Mouse (Mus musculus) layer of hippocampus, postnatal 25 days (tissue): ENCODE results near the gene Bag2. TPM values are rescaled to one million over a fixed set of nuclear protein-coding genes. Genes with fewer than 3 reads are reported as not detected.

Experiments
- DNase-seq, 2 experiments: peaks; one replicate each; pipeline ENCODE4 v3.0.0; 2022; ENCODE audit warnings: mixed read lengths in 2 of 2, low spot score in 1 of 2; ENCODE audit errors: extremely low spot score in 1 of 2
- total RNA-seq, 2 experiments: library from RNA; stranded (reverse); gene quantifications; 2 replicates each; pipeline ENCODE4 v1.2.3; 2021

Gene Bag2
- total RNA-seq, result 1 to 10 TPM; 8.7 to 9.8 TPM

DNA sequence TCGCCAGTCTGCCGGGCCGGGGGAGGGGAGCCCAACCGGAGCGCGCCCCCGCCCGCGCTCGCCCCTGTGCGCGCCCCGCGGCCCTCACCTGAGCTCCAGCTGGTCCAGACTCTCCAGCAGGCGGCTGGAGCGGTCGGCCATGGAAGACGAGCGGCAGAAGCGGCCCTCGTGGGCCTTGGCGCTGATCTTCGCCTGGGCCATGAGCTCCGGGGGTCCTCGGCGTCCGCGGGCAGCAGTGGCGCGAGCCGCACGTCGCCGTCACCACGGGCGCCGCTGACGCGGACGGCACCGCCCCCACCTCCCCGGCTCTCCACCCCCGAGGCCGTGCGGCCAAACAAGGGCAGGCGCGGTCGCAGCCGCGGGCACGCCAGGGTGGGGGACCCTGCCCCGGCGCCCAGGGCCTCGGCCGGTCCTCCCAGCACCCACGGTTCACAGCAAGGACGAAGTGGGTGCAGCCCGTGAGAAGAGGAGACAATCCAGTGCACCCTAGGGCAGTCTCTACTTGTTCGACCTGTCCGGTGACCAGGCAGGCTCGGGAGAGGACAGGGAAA is at the start of gene Bag2:
TSS of gene Bag2 (minus strand) at position 305 of the 551 bp plus-strand sequence.
- DNase-seq, result peak; percentile 29 to 49

DNA sequence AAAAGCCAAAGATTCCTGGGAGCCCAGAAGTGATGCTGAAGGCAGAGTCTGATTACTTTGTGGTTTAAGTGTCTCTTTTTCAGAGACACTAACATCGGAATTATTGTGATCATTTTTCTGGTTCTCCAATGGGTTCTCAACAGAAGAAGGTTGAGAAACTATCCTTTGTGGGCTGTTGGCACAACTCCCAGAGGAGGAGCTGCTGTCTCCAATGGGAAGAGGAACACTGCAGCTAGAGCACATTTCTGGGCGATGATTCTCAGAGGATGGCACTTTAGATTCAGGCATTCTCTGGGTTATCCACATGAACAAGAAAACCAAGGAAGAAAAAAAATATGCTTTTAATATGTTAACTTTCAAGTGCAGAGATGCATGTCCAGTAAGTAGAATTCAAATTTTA is 45.7 kb upstream of the Bag2 start:
- DNase-seq, result peak in 1 of 2 experiments; percentile 34

DNA sequence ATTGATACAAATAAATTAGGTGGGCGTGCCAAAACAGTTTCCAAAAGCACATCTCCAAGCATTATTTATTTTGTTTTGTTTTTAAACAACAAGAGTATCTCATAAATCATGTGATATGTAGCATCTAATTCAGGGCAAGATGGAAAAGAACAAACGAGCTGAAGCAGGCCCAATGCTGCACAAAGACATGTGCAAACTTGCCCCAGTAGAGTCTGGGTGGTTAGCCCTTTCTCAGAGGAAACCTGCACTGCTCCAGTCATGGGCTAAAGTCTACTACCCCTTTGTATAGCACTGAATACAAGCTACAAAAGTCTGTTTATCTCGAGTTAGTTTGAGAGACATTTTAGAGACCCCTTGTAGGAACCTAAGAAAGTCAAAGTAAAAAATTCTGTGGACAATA is 42.0 kb upstream of the Bag2 start:
- DNase-seq, result no peak

DNA sequence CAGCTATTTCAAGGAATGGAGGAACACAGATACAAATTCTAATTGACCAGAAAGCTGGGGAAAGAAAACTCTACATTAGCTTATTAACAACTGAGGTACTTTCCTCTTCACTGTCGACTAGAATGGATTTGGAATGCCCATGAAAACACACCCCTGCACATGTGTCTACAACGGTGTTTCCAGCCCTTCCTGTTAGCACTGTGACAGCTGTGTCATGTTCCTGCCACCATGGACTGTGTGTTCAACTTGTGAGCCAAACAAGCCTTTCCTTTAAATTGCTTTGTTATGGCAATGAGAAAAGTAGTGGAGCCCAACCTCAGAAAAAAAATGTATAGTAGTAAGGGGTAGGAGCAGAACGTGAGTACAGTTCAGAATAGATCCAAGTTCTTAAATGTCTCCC is 30.9 kb upstream of the Bag2 start:
- DNase-seq, result no peak

DNA sequence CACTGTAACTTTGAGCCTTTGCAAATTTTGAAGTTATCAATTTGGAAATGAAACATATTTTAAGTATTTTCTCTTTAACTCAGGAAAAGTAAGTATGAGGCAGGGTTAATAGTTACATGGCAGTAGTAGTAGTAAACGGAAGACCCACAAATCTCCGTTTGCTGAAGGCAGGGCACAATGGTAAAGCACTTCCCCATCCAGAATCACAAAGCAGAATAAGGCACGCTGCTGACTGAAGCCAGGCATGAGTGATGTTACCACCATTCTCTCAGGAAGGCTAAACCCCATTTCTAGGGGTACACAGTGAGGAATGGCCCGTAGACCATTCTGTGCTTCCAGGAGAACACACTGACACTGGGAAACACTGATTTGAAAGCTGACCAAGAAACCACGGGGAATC is 30.5 kb upstream of the Bag2 start:
- no peak for DNase-seq

DNA sequence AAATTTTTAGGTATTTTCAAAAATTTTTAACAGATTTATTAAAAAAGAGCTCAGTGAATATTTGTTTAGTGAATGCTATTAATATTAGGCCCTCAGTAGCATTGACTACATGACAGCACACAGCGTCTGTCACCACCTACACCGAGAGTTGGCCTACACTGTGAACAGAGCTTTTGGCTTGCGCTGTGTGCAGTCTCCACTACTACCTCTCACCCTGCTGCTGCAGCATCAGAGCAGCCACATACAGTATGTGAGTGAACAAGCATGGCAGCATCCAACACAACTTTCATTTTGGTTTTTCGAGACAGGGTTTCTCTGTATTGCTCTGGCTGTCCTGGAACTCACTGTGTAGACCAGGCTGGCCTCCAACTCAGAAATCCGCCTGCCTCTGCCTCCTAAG is 27.0 kb upstream of the Bag2 start:
- no peak for DNase-seq

DNA sequence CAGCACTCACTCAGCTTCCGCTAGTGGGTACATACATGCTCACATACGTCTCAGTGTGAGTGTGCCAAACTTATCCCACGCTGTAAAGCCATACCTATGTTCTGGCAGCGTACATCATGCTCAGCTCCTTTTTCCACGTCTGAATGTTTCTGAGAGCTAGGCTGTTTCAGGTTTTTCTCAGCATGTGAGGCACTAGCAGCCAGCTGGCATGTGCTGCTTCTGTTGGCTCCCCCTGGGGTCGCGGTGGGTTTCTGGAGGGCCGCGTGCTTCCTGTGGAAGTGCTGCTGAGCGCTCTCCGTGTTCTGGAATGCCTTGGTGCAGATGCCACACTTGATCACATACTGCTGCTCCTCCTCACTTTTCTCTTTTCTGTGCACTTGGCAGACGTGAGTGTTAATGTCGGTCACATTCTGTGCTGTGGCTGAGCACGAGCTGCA is 18.6 kb upstream of the Bag2 start:
- DNase-seq, result no peak

DNA sequence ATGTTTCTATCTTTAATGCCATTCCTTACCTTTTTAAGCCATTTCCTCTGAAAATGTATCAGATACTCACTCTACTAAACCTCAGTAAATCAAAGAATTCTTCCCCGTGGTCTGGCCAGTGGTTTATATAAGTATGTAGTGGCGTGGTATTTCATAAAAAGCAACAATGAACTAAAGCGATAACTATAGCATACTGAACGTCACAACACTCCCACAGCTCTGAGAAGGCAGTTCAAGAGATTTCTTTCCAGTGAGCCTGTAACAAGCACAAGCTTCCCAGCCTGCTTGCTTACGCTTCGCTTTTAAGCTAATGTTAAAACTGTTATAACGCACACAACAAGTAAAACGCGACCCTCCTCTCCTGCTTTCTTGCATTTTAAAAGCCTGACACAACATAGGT is 14.5 kb upstream of the Bag2 start:
- no peak for DNase-seq

DNA sequence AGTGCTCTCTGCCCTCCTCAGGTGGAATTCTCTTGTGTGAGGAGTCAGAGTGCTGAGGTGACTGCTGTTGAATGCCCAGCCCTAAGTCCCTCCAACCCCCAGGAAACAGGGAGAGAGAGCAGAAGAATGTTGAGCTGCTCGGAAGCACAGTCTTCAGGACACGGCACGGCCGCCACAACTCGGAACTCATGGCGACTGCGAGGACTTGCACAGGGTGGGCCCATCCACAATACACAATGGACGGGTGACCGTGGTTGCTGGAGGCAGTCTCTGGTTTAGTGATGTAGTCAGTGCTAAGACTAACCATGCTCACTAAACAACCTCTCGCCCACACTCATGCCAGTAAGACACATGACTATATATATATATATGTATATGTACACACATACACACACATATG is 14.0 kb upstream of the Bag2 start:
- no peak for DNase-seq

DNA sequence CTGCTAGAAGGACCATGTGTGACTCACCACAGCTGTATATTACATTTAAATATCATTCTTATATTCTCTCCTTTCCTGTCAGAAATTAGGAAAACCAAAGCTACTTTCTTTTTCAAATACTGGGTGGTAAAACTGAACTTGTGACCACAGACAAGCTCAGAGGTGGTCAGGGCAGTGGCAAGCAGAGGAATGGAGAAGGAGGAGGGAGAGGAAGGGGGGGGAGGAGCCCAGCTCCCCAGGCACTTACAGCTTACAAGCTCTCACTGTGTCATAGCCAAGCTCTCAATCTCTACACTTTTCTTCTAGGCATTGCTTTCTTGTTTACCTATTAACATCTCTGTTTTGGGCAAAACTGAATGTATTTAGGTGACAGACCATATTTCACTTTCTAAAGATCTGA is 11.2 kb upstream of the Bag2 start:
- DNase-seq, result no peak

DNA sequence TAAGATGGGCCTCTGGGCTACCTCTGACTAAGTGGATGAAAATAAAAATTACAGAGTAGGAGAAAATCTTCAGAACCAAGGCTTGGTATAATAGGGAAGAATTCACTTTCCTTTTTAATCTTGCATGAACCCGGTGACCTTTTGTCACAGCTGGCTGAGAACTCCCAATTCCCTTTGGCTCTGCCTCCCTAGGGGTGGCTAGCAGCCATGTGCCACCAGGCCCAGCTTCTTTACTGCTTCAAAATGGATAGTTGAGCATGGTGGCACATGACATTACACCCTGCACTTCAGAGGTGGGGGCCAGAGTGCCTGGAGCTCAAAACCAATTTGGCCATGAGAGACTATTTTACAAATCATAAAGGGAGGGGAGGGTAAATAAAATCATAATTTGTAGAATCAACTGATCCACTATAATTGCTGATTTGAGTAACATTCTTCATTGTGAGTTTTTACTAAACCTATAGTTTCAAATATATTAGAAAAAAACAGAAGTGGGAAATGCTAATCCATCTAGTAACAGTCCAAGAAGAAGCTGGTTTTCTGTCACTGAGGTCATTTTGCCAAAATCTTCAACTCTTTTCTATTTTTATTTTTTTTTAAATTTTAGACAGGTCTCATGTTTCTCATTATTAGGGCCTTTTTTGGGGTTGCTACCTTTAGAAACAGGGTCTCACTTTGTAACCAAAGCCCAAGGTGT is 10.6 kb upstream of the Bag2 start:
- DNase-seq, result no peak

DNA sequence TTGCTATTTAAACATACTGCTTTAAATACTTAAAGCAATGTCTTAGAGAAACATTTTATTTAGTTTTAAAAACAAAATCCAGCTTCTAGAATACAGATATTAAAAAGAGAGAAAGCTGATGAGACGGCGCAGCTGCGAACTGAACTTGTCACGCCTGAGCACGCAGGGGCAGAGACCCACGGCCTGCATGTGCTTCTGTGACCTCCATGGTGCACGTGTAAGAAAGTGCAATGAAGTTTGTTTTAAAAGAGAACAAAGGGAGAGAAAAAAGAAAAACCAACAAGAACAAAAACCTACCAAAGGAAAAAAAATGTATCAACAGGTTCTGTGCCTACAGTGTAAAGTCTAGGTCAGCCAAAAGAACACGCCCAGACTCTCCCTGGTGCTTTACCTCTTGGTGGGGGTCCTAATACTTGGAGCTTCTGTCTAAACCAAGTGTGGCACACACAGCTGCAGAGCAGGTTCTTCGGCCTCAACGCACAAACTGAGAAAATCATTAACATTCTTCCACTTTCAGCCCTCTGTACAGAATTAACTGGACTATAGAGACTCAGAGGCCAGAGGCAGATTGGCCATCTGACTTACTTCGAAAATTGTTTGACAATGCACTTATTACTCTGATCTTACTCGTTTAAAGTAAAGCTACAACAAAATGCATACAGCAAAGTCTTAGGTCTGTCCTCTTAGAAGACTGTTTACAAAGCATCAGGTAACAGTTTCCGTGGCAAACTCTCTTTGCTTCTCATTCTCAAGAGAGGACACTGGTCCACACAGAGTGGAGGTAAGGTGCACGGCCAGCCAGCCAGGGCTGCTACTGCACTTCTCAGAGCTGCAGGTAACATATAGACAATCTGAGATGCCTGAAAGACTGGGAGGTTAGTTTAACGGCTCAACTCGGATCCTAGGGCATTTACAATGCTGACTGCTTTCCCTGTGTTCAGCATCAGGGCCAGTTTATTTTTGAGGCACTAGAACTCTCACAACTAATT is 9.2 kb upstream of the Bag2 start:
- no peak for DNase-seq

DNA sequence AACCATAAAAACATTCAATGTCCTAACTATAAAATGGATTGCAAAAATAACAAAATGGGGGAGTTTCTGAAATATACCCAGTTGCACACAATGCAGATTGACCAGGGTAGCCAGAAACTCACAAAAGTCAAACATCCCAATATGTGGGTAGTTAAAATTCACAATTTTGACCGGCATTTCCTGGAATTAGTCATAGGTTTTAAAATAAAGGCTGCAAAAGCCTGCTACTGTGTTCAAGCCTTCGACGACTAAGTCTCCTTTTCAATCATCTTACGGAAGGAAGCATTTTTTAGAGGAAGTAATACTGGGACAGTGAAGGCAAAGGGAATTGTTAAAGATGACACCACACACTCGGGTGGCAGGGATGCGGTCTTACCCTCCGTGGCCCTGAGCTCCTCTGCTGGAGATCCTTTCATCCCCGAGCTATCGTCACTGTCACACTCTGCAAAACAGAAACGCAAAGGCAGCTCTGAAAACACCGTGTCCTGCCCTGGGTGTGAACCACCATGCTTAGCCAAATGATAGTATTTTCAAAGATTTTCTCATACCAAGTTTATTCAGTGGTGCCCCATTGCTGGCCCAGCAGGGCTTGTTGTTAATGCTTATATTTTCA is 8.0 kb upstream of the Bag2 start:
- no peak for DNase-seq

DNA sequence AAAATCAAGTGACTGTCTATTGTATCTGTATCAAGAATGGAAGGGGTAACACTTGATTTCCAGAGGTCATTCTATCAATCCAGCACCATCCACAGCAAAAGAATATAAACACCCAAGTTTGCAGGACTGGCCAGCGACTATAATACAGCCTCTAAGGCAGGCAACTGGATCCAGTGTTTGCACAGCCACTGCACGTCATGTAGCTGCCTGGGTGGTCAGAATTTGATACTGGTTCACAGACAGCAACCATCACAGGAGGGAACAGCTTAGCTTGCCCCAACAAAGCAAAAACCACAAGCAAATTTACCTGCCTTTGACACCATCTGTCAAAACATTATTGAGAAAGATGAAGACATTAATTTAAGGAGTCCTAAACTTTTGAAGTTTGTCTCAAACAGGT is 6.2 kb upstream of the Bag2 start:
- no peak for DNase-seq

DNA sequence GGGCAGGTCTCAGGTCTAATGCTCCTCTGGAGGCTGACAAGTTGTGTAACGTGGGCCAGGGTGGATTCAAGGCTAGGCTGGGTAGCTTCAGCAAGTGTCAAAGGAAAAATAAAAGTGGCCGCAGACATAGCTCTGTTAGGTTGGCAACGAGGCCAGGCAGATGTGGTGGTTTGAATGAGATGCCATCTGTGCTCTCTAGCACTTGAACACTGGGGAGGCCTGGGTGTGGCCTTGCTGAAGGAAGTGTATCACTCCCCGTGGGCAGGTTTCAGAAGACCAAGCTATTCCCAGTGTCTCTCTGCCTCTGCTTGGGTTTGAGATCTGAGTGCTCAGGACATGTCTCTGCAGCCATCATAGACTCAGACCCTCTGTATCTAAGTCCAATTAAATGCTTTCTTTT is 893 bp upstream of the Bag2 start:
- no peak for DNase-seq

DNA sequence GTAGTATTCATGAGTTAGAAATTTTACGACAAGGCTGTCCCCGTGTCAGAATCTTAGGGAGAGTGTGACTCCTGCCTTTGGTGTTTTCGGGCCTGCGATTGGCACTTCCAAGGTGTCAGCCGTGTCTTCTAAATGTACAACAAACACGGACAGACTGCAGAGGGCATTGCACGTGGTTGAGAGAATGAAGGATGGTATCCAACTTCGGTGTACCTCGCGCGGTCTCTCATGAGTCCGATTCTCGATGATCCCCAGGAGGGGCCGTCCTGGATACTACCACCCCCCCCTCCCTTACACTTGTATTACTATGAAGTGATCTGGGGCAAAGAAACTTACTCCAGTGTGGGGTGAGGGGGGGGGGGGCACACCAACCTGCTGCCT is 572 bp downstream of the Bag2 start:
- DNase-seq, result no peak

DNA sequence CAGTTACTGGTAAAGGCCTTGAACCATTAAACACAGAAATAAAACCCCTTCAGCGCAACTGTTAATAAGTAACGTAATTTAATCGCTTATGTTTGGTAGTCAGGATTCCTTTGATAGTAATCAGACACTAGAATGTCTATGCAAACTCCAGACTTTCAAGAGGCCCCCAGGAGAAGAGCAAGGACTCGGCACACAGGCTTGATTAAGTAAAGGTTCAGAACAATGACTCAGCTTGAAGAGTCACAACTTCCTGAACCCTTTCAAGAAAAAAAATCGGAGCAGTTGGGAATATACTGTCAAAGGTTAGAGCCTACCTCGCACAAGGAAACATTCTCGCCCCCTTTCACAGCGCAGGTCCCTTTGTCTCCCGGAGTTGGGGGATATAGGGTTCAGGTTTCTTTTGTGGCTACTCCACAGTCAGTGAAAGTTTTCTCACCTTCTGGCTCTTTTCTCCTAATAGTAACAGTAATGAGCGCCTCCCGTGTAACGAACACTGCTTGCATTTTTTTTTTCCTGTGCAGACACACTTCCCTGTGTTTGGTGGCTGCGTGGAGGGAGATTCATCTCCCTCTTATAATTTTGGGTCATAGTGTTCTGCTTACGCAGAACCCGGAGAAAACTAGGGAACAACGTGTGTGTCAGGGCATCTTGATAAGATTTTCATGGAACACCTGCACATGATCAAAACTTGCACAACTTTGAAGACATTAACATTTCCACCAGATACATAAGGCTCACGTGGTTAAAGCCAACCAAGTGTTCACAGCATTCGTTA is 1.1 kb downstream of the Bag2 start:
- no peak for DNase-seq

DNA sequence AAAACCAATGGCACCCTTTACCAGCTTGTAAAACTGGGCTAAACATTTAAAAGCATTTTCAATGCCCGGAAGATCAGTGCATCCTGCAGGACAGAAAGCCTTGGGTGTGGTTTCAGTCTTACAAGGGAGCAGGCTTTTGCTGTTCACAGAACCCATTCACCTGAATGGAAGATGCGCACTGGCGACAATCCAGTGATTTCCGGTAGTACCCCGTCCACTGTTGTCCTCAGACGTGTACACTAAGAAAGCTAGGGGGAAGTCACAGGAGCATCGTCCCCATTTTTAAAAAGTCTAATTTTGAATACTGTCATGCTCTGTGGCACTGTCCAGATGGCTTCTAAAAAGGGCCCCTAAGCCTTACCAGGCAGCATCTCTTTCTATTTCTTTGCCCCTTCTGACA is 1.8 kb downstream of the Bag2 start:
- DNase-seq, result no peak

DNA sequence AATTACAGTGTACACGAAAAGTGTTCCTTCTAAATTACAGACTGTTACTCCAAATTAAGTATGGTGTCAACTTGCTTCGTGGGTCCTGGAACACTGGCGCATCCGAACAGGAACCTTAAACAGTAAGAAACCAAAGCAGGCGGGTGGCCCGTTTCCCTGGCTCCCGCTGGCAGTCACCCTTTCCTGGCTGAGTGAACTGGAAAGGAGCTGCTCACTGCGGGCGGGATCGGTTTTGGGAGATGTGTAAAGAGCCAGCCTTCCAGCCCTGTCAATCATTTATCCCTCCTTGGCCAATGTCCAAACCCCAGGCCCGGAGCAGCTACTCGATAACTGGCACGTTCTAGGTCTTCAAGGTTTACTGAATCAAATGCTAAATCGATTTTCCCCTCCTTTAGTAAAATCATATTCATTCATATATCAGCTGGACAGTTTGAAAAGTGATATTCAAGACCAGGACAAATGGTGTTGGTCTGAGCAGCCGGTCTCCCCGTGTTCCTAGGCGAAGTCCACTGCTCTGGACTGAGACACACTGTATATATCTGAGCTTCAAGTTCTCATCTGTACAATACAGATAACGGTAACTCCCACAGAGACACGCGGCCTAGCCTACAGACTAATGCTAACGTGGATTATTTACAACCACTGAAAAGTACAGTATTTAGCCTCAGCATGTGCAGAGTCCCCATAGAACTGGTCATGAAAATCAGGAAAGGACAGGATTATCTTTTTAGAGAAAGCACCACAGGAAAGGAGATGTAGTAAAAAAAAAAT is 2.4 kb downstream of the Bag2 start:
- DNase-seq, result no peak

DNA sequence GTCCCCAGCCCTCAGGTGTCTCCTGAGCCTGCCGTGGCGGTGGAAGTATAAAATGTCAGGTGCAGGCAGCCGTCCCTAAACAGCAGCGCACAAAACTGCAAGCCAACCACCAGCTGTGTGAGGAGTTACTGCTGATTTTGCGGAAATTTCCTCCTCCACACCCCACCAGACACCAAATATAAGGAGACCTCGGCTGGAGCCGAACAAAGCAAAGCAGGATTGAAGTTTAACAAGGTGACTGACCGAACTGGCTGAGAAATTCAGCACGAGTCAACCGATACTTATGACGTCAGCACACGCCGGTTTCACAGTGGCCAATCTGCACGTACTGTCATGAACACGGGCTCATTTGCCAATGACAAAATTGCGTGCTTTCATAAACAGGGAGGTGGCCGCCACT is 3.5 kb downstream of the Bag2 start:
- no peak for DNase-seq
